21 mouse cellular contexts compared by ENCODE assay signal in genomic region chr6:61438165-61438564, GRCm38 (mm10).
"Had no signal": no experiment of that assay in that cellular context is flagged by ENCODE, and none has a peak within 500 bp of the region (broad histone marks: within the 10 kb centered on the region; RNA-seq: fewer than 3 reads in every experiment).

No protein-coding gene starts in this region.

- DNase-seq: liver, postnatal 0 days; lung, adult 2 months; lung, postnatal 14 days; lung, postnatal 36 days; retina, postnatal 1 day; right cerebral cortex, adult 18-20 months; right cerebral cortex, postnatal 25 days; right cerebral cortex, postnatal 4 days; spleen, adult 18-20 months; thymus, adult 2 months; thymus, postnatal 25 days; thymus, postnatal 4 days had no signal

- H3K4me1 ChIP-seq: liver, embryonic 15.5 days; lung, embryonic 15.5 days; megakaryocyte, embryonic 14.5 days; midbrain, embryonic 13.5 days; midbrain, embryonic 15.5 days; neural tube, embryonic 12.5 days had no signal

- H3K27ac ChIP-seq: liver, embryonic 15.5 days; lung, embryonic 15.5 days; macrophage; midbrain, embryonic 13.5 days; midbrain, embryonic 15.5 days; neural tube, embryonic 12.5 days had no signal

- H3K9me3 ChIP-seq: liver, embryonic 15.5 days; lung, embryonic 15.5 days; megakaryocyte, embryonic 14.5 days; midbrain, embryonic 13.5 days; midbrain, embryonic 15.5 days; neural tube, embryonic 12.5 days had no signal

- H3K9ac ChIP-seq: liver, embryonic 15.5 days; liver, postnatal 0 days; lung, embryonic 15.5 days; midbrain, embryonic 13.5 days; midbrain, embryonic 15.5 days; neural tube, embryonic 12.5 days had no signal

- H3K4me3 ChIP-seq: liver, embryonic 15.5 days; lung, embryonic 15.5 days; megakaryocyte, embryonic 14.5 days; midbrain, embryonic 13.5 days; midbrain, embryonic 15.5 days; neural tube, embryonic 12.5 days had no signal

- ATAC-seq: liver, postnatal 0 days; lung, postnatal 0 days; midbrain, embryonic 13.5 days; midbrain, embryonic 15.5 days had no signal

- H3K27me3 ChIP-seq: liver, embryonic 15.5 days; lung, embryonic 15.5 days; megakaryocyte, embryonic 14.5 days; midbrain, embryonic 13.5 days; midbrain, embryonic 15.5 days; neural tube, embryonic 12.5 days had no signal

- H3K4me2 ChIP-seq: liver, embryonic 15.5 days; lung, embryonic 15.5 days; midbrain, embryonic 11.5 days; midbrain, embryonic 13.5 days; midbrain, embryonic 15.5 days; neural tube, embryonic 12.5 days had no signal

- H3K36me3 ChIP-seq: liver, embryonic 15.5 days; lung, embryonic 15.5 days; midbrain, embryonic 13.5 days; midbrain, embryonic 15.5 days; neural tube, embryonic 12.5 days had no signal
